Mouse (Mus musculus): Measurements from ENCODE around the gene Uevld. TPM values are rescaled to one million over a fixed set of nuclear protein-coding genes. Genes with fewer than 3 reads are reported as not detected.

The Uevld gene
- total RNA-seq, 2 experiments from 2014 or later = 10.4 to 11.3 TPM

- no peak for DNase-seq (ENCODE audit: low spot score in 2 of 2)
Observed at GRCm38 (mm10) chr7:46877255-46877654, 81.1 kb downstream of the Uevld start.

- no peak for DNase-seq (ENCODE audit: low spot score in 2 of 2)
Observed at GRCm38 (mm10) chr7:46876841-46877240, 81.5 kb downstream of the Uevld start.

Other genes starting within 250 kb of the Uevld start
- gene Saal1, start 247.8 kb downstream of the Uevld start, total RNA-seq (2021) = 1 to 10 TPM; 9.0 to 9.1 TPM
- not detected for gene Saa3, start 242.8 kb downstream of the Uevld start, total RNA-seq (2021)
- gene Saa4, start 225.9 kb downstream of the Uevld start, total RNA-seq (2021) = not detected
- not detected for gene Saa1, start 215.5 kb downstream of the Uevld start, total RNA-seq (2021)
- not detected for gene Saa2, start 206.7 kb downstream of the Uevld start, total RNA-seq (2021)
- gene Hps5, start 162.5 kb downstream of the Uevld start, total RNA-seq (2021) = 10 to 100 TPM; 16.0 to 18.7 TPM
- 10 to 100 TPM; 34.3 to 41.6 TPM for gene Gtf2h1, start 162.4 kb downstream of the Uevld start, total RNA-seq (2021)
- gene Ldha, start 117.1 kb downstream of the Uevld start, total RNA-seq (2021) = 100 to 1,000 TPM; 378 to 396 TPM
- gene Ldhc, start 97.3 kb downstream of the Uevld start, total RNA-seq (2021) = not detected
- 10 to 100 TPM; 71.9 to 80.3 TPM for gene Tsg101, start 38.6 kb downstream of the Uevld start, total RNA-seq (2021)
- gene Gm9999, start 25.1 kb upstream of the Uevld start, total RNA-seq (2021) = not detected
- gene Spty2d1, start 49.9 kb upstream of the Uevld start, total RNA-seq (2021) = 10 to 100 TPM; 12.8 to 13.1 TPM
- 10 to 100 TPM; 15.5 to 16.5 TPM for gene Tmem86a, start 92.1 kb upstream of the Uevld start, total RNA-seq (2021)
- gene Ptpn5, start 175.2 kb upstream of the Uevld start, total RNA-seq (2021) = 100 to 1,000 TPM; 102 to 103 TPM
- not detected for gene Mrgpra6, start 246.4 kb upstream of the Uevld start, total RNA-seq (2021)

All from layer of hippocampus, postnatal 14 days (tissue).